Mouse (Mus musculus): Measurements from ENCODE around the gene Tap2.

- TF ChIP-seq EP300 (IDR thresholded peaks at IDR 0.05; ENCODE audit: low read depth), result no peak
- TF ChIP-seq CTCF (IDR thresholded peaks at IDR 0.05; ENCODE audit: low read depth), result no peak
Observed at GRCm38 (mm10) chr17:34248764-34249163, 45.4 kb downstream of the Tap2 start.

Data from liver, embryonic 14.5 days (tissue).